Mouse (Mus musculus) kidney, adult 2 months (tissue): ENCODE measurements around the gene Edem3. TPM values are rescaled to one million over a fixed set of nuclear protein-coding genes. Genes with fewer than 3 reads are reported as not detected.

Source experiments
- DNase-seq: peaks from one replicate; pipeline ENCODE4 v3.0.0; 2021
- H3K27ac ChIP-seq: fragments of 200-500 bp; 2 replicates; pipeline ENCODE4 v1.5.1; 2012; ENCODE audit warnings: low read depth, low read length, control low read depth, inconsistent platforms; ENCODE audit not compliant: insufficient read depth
- H3K27me3 ChIP-seq: fragments of 200-500 bp; replicated peaks from 2 replicates; pipeline ENCODE4 v1.6.1; 2012; ENCODE audit warnings: mild to moderate bottlenecking, moderate library complexity, low read length, inconsistent platforms; ENCODE audit not compliant: control insufficient read depth, insufficient read depth
- H3K36me3 ChIP-seq: fragments of 200-500 bp; 2 replicates; pipeline ENCODE4 v1.6.1; 2012; ENCODE audit warnings: mild to moderate bottlenecking, moderate library complexity, low read length, inconsistent platforms; ENCODE audit not compliant: control insufficient read depth, insufficient read depth
- H3K4me1 ChIP-seq: fragments of 200-500 bp; 2 replicates; pipeline ENCODE4 v1.6.1; 2011; ENCODE audit warnings: low read length; ENCODE audit not compliant: control insufficient read depth, insufficient read depth
- H3K4me3 ChIP-seq: fragments of 200-500 bp; 2 replicates; pipeline ENCODE4 v1.5.1; 2011; ENCODE audit warnings: mild to moderate bottlenecking, low read depth, low read length, control low read depth; ENCODE audit not compliant: insufficient read depth
- CTCF ChIP-seq: fragments of 200-500 bp; conservative IDR thresholded peaks from 2 replicates; pipeline ENCODE4 v1.5.1; 2011; ENCODE audit warnings: low read depth, mild to moderate bottlenecking, control low read depth, low read length, moderate library complexity, mixed read lengths; ENCODE audit not compliant: insufficient read depth, insufficient read length
- POLR2A ChIP-seq: fragments of 200-500 bp; IDR thresholded peaks from one replicate; pipeline ENCODE4 v1.6.1; 2011; ENCODE audit warnings: low read depth, low read length, control low read depth
- WGBS: fragments of 180-500 bp; shearing (Covaris S2); methylation state at CpG from one replicate; pipeline ENCODE4 v1.1.7; 2018; 5-methylcytosine and 5-hydroxymethylcytosine counted together
- polyA plus RNA-seq: library from polyadenylated mRNA; depleted of rRNA; stranded (reverse); fragments of >200 nt; gene quantifications from 2 replicates; pipeline ENCODE4 v1.2.3, GENCODE M21; 2012

The Edem3 gene
- polyA plus RNA-seq, 1 experiment = 9.5 TPM

- peak; percentile 86 for DNase-seq
- peaks cover 25% of the 10 kb centered on the region for H3K4me1 ChIP-seq
These were observed 34.6 kb upstream of the Edem3 start for GRCm38 (mm10) chr1:151720566-151720965.

GRCm38 (mm10) chr1:151721357-151721983 lies 33.7 kb upstream of the Edem3 start:
- Histone ChIP-seq H3K36me3 (no peaks in the 10 kb centered on the region), H3K27ac (no peak overlapping the region), H3K27me3 (no peaks in the 10 kb centered on the region), H3K4me3 (no peak overlapping the region), H3K4me1 (peaks cover 19% of the 10 kb centered on the region)
- DNase-seq = no peak
- WGBS = 57% methylated on average over 10 of the region's 10 CpGs
- no peak for TF ChIP-seq CTCF
- TF ChIP-seq POLR2A = no peak

More at GRCm38 (mm10) chr1:151720566-151720965, 34.6 kb upstream of the Edem3 start:
- no peaks in the 10 kb centered on the region for H3K27me3 ChIP-seq
- 31% methylated on average over 2 of the region's 2 CpGs for WGBS
- no peaks in the 10 kb centered on the region for H3K36me3 ChIP-seq
- TF ChIP-seq CTCF (no peak), POLR2A (no peak)
- H3K27ac ChIP-seq = peak overlapping the region; percentile 41
- H3K4me3 ChIP-seq = no peak overlapping the region

GRCm38 (mm10) chr1:151723771-151724170 lies 31.4 kb upstream of the Edem3 start:
- TF ChIP-seq CTCF (no peak), POLR2A (no peak)
- Histone ChIP-seq H3K27me3 (no peaks in the 10 kb centered on the region), H3K4me1 (peaks cover 12% of the 10 kb centered on the region), H3K36me3 (no peaks in the 10 kb centered on the region), H3K4me3 (no peak overlapping the region), H3K27ac (no peak overlapping the region)
- WGBS = 78% methylated on average over 4 of the region's 4 CpGs
- DNase-seq = no peak

- H3K27me3 ChIP-seq = no peaks in the 10 kb centered on the region
- no peak overlapping the region for H3K27ac ChIP-seq
- TF ChIP-seq POLR2A = no peak
- no peak for TF ChIP-seq CTCF
- no peaks in the 10 kb centered on the region; the same call in 1 of the 2 replicates for H3K4me1 ChIP-seq
- H3K36me3 ChIP-seq = no peaks in the 10 kb centered on the region
- whole genome bisulfite sequencing = 78% methylated on average over 2 of the region's 2 CpGs
- no peak for DNase-seq
- no peak overlapping the region for H3K4me3 ChIP-seq
These were observed 29.6 kb upstream of the Edem3 start for GRCm38 (mm10) chr1:151725590-151725989.

- Histone ChIP-seq H3K36me3 (no peaks in the 10 kb centered on the region), H3K4me1 (no peaks in the 10 kb centered on the region), H3K27me3 (no peaks in the 10 kb centered on the region), H3K27ac (no peak overlapping the region), H3K4me3 (no peak overlapping the region)
- TF ChIP-seq CTCF (no peak), POLR2A (no peak)
- WGBS = 97% methylated on average over 6 of the region's 6 CpGs
- no peak for DNase-seq
These were observed 28.8 kb upstream of the Edem3 start for GRCm38 (mm10) chr1:151726358-151726757.

- 90% methylated on average over 4 of the region's 4 CpGs for WGBS
- Histone ChIP-seq H3K4me1 (no peaks in the 10 kb centered on the region), H3K27ac (no peak overlapping the region), H3K27me3 (no peaks in the 10 kb centered on the region), H3K36me3 (no peaks in the 10 kb centered on the region), H3K4me3 (no peak overlapping the region)
- DNase-seq = no peak
- TF ChIP-seq POLR2A (no peak), CTCF (no peak)
These were observed 27.0 kb upstream of the Edem3 start for GRCm38 (mm10) chr1:151728141-151728540.

- DNase-seq = no peak
These were observed 18.0 kb upstream of the Edem3 start for GRCm38 (mm10) chr1:151737146-151737545.

More at GRCm38 (mm10) chr1:151737146-151737545, 18.0 kb upstream of the Edem3 start:
- no peaks in the 10 kb centered on the region for H3K27me3 ChIP-seq
- TF ChIP-seq CTCF = no peak
- TF ChIP-seq POLR2A = no peak
- H3K36me3 ChIP-seq = no peaks in the 10 kb centered on the region
- H3K4me1 ChIP-seq = no peaks in the 10 kb centered on the region
- no peak overlapping the region for H3K4me3 ChIP-seq
- H3K27ac ChIP-seq = no peak overlapping the region
- 76% methylated on average over 2 of the region's 2 CpGs for WGBS
